Mouse (Mus musculus): ENCODE results near the gene Mrrf.

- TF ChIP-seq FLI1 (IDR thresholded peaks at IDR 0.05; ENCODE audit: low read length): no peak
- TF ChIP-seq GATA1 (IDR thresholded peaks at IDR 0.05; ENCODE audit: borderline replicate concordance, low read length): no peak
These were observed 43.3 kb downstream of the Mrrf start for GRCm38 (mm10) chr2:36179487-36179886.
